Mouse (Mus musculus) embryonic facial prominence, embryonic 15.5 days (tissue): ENCODE measurements around the gene Abcf3. TPM values are rescaled to one million over a fixed set of nuclear protein-coding genes. Genes with fewer than 3 reads are reported as not detected.
A peak's percentile ranks its signal among the peaks of the same experiment; 100 is the strongest.

Experiments
- ATAC-seq: fragments of 200-750 bp; cut with Nextera tagmentation; 2 replicates; pipeline ENCODE4 v1.8.0; 2017; ENCODE audit warnings: low read depth, moderate TSS enrichment; ENCODE audit not compliant: insufficient number of reproducible peaks, low FRiP score, low TSS enrichment
- H3K27ac ChIP-seq: fragments of 300-500 bp; sonication (generic); replicated peaks from 2 replicates; pipeline ENCODE4 v1.5.1; 2015; ENCODE audit warnings: mild to moderate bottlenecking, inconsistent platforms
- H3K27me3 ChIP-seq: fragments of 300-500 bp; sonication (generic); 2 replicates; pipeline ENCODE4 v1.6.1; 2015; ENCODE audit warnings: inconsistent platforms
- H3K36me3 ChIP-seq: fragments of 300-500 bp; sonication (generic); 2 replicates; pipeline ENCODE4 v1.6.1; 2015; ENCODE audit warnings: mild to moderate bottlenecking, inconsistent platforms
- H3K4me1 ChIP-seq: fragments of 300-500 bp; sonication (generic); 2 replicates; pipeline ENCODE4 v1.6.1; 2015; ENCODE audit warnings: inconsistent platforms
- H3K4me2 ChIP-seq: fragments of 300-500 bp; sonication (generic); replicated peaks from 2 replicates; pipeline ENCODE4 v1.6.1; 2015; ENCODE audit warnings: mild to moderate bottlenecking, inconsistent platforms
- H3K4me3 ChIP-seq: fragments of 300-500 bp; sonication (generic); replicated peaks from 2 replicates; pipeline ENCODE4 v1.5.1; 2015; ENCODE audit warnings: mild to moderate bottlenecking, inconsistent platforms
- H3K9ac ChIP-seq: fragments of 300-500 bp; sonication (generic); 2 replicates; pipeline ENCODE4 v1.6.1; 2015; ENCODE audit warnings: inconsistent platforms
- H3K9me3 ChIP-seq: fragments of 300-500 bp; sonication (generic); replicated peaks from 2 replicates; pipeline ENCODE4 v1.6.1; 2016; ENCODE audit warnings: inconsistent platforms
- WGBS: fragments of 180-500 bp; shearing (Covaris S2); methylation state at CpG from one replicate; pipeline ENCODE4 v1.1.7; 2015; 5-methylcytosine and 5-hydroxymethylcytosine counted together
- microRNA counts: library from miRNA; unstranded; fragments of <30 nt; microRNA quantifications from one replicate; lab custom pipeline; 2016
- microRNA-seq: library from miRNA; unstranded; fragments of <30 nt; microRNA quantifications from one replicate; pipeline ENCODE4, GENCODE M21; 2016; ENCODE audit warnings: borderline number of aligned reads
- polyA plus RNA-seq: library from polyadenylated mRNA; unstranded; fragments of >200 nt; fragmentation: Nextera tagmentation; extraction: Ambion mirVana; gene quantifications from 2 replicates; pipeline ENCODE4 v1.2.1, GENCODE M21; 2015

Abcf3 gene
- polyA plus RNA-seq, 1 experiment from 2014 or later = 70.2 TPM

GRCm38 (mm10) chr16:20595060-20595673 lies 46.8 kb downstream of the Abcf3 start:
- Histone ChIP-seq H3K4me3 (no peak overlapping the region), H3K27me3 (peaks cover 49% of the 10 kb centered on the region), H3K9ac (no peak overlapping the region), H3K27ac (no peak overlapping the region), H3K36me3 (no peaks in the 10 kb centered on the region), H3K4me1 (peaks cover 13% of the 10 kb centered on the region), H3K9me3 (no peaks in the 10 kb centered on the region), H3K4me2 (no peak overlapping the region)
- WGBS = 83% methylated on average over 7 of the region's 7 CpGs
- ATAC-seq = no peak

- Histone ChIP-seq H3K9ac (no peak overlapping the region), H3K27ac (no peak overlapping the region), H3K36me3 (no peaks in the 10 kb centered on the region), H3K4me3 (no peak overlapping the region), H3K9me3 (no peaks in the 10 kb centered on the region), H3K4me1 (peaks cover 8% of the 10 kb centered on the region), H3K27me3 (peaks cover 43% of the 10 kb centered on the region), H3K4me2 (no peak overlapping the region)
- 83% methylated on average over 4 of the region's 4 CpGs for WGBS
- ATAC-seq = no peak
These were observed 47.4 kb downstream of the Abcf3 start for GRCm38 (mm10) chr16:20595737-20596136.

GRCm38 (mm10) chr16:20596687-20597441 lies 48.5 kb downstream of the Abcf3 start:
- ATAC-seq = no peak

GRCm38 (mm10) chr16:20600511-20600910 lies 52.1 kb downstream of the Abcf3 start:
- Histone ChIP-seq H3K4me1 (0 out of 2 replicates have a peak, but pooled peaks cover 4% of the 10 kb centered on the region), H3K27me3 (no peaks in the 10 kb centered on the region), H3K4me3 (no peak overlapping the region), H3K4me2 (no peak overlapping the region), H3K27ac (no peak overlapping the region), H3K36me3 (peaks cover 15% of the 10 kb centered on the region; the same call in 1 of the 2 replicates), H3K9ac (no peak overlapping the region), H3K9me3 (no peaks in the 10 kb centered on the region)
- 66% methylated on average over 5 of the region's 5 CpGs for WGBS
- ATAC-seq = no peak

More at GRCm38 (mm10) chr16:20596687-20597441, 48.5 kb downstream of the Abcf3 start:
- H3K4me2 ChIP-seq = no peak overlapping the region
- H3K4me1 ChIP-seq = no peaks in the 10 kb centered on the region
- no peaks in the 10 kb centered on the region for H3K36me3 ChIP-seq
- H3K9ac ChIP-seq = no peak overlapping the region
- peaks cover 32% of the 10 kb centered on the region for H3K27me3 ChIP-seq
- WGBS = 50% methylated on average over 7 of the region's 7 CpGs
- no peak overlapping the region for H3K27ac ChIP-seq
- no peak overlapping the region for H3K4me3 ChIP-seq
- H3K9me3 ChIP-seq = no peaks in the 10 kb centered on the region

GRCm38 (mm10) chr16:20604705-20605104 lies 56.3 kb downstream of the Abcf3 start:
- ATAC-seq = peak; percentile 39; the same call in 1 of the 2 replicates
- WGBS = 43% methylated on average over 9 of the region's 9 CpGs
- H3K36me3 ChIP-seq = peaks cover 38% of the 10 kb centered on the region
- H3K4me1 ChIP-seq = peaks cover 11% of the 10 kb centered on the region
- no peaks in the 10 kb centered on the region for H3K27me3 ChIP-seq
- H3K4me2 ChIP-seq = no peak overlapping the region
- no peaks in the 10 kb centered on the region for H3K9me3 ChIP-seq
- H3K9ac ChIP-seq = no peak overlapping the region
- no peak overlapping the region for H3K4me3 ChIP-seq
- no peak overlapping the region for H3K27ac ChIP-seq

- H3K9ac ChIP-seq = peak overlapping the region; percentile 80
- H3K27ac ChIP-seq = peak overlapping the region; percentile 79
- peaks cover 19% of the 10 kb centered on the region for H3K4me1 ChIP-seq
- H3K4me2 ChIP-seq = peak overlapping the region; percentile 81
- under 1% methylated on average over 28 of the region's 28 CpGs for WGBS
- peak; percentile 61; the same call in 1 of the 2 replicates for ATAC-seq
- H3K4me3 ChIP-seq = peak overlapping the region; percentile 87
- H3K36me3 ChIP-seq = peaks cover 21% of the 10 kb centered on the region
- H3K27me3 ChIP-seq = no peaks in the 10 kb centered on the region
- H3K9me3 ChIP-seq = no peaks in the 10 kb centered on the region
These were observed 62.4 kb downstream of the Abcf3 start for GRCm38 (mm10) chr16:20610501-20611356.

MicroRNAs within 50 kb of the gene (microRNA counts, 519-probe panel; counts per million panel counts)
- 2,441 counts per million, percentile 55 among the panel's probes with 10 or more counts for microRNA mmu-miR-1224 (lab: Ali Mortazavi, UCI)

Small RNAs within 50 kb of the gene (microRNA-seq; reads per million reads assigned to microRNA genes)
- 5.2 reads per million, percentile 21 among the genes with 10 or more reads in this experiment for gene Mir1224

Other genes with a start within 250 kb of the Abcf3 start
- 92.6 and 94.9 TPM in 2 replicates for gene Parl, start 246.2 kb upstream of the Abcf3 start, polyA plus RNA-seq
- 0.08 and 0.13 TPM in 2 replicates for gene Cyp2ab1, start 223.2 kb upstream of the Abcf3 start, polyA plus RNA-seq
- 67.0 and 74.1 TPM in 2 replicates for gene Abcc5, start 122.2 kb upstream of the Abcf3 start, polyA plus RNA-seq
- gene Eif2b5, start 49.8 kb upstream of the Abcf3 start, polyA plus RNA-seq = 92.9 and 95.2 TPM in 2 replicates
- 26.0 and 31.0 TPM in 2 replicates for gene Dvl3, start 31.6 kb upstream of the Abcf3 start, polyA plus RNA-seq
- gene Ap2m1, start 13.1 kb upstream of the Abcf3 start, polyA plus RNA-seq = 562 and 584 TPM in 2 replicates
- 2.4 and 4.9 TPM in 2 replicates for gene Vwa5b2, start 40.9 kb downstream of the Abcf3 start, polyA plus RNA-seq
- 29.2 and 31.3 TPM in 2 replicates for gene Eef1akmt4, start 63.0 kb downstream of the Abcf3 start, polyA plus RNA-seq
- gene Gm49333, start 63.0 kb downstream of the Abcf3 start, polyA plus RNA-seq = not detected in 2 replicates
- 36.3 and 39.4 TPM in 2 replicates for gene Alg3, start 63.2 kb downstream of the Abcf3 start, polyA plus RNA-seq
- gene Camk2n2, start 72.7 kb downstream of the Abcf3 start, polyA plus RNA-seq = 1.7 and 1.9 TPM in 2 replicates
- gene Ece2, start 81.3 kb downstream of the Abcf3 start, polyA plus RNA-seq = 7.3 and 8.2 TPM in 2 replicates
- 293 and 297 TPM in 2 replicates for gene Psmd2, start 103.1 kb downstream of the Abcf3 start, polyA plus RNA-seq
- gene Eif4g1, start 119.7 kb downstream of the Abcf3 start, polyA plus RNA-seq = 177 and 188 TPM in 2 replicates
- 14.0 and 15.3 TPM in 2 replicates for gene Fam131a, start 144.7 kb downstream of the Abcf3 start, polyA plus RNA-seq
- 90.0 and 100 TPM in 2 replicates for gene Polr2h, start 169.1 kb downstream of the Abcf3 start, polyA plus RNA-seq
- 15.6 and 16.0 TPM in 2 replicates for gene Clcn2, start 169.2 kb downstream of the Abcf3 start, polyA plus RNA-seq
- gene Chrd, start 184.6 kb downstream of the Abcf3 start, polyA plus RNA-seq = 8.5 and 10.8 TPM in 2 replicates
- gene Thpo, start 185.9 kb downstream of the Abcf3 start, polyA plus RNA-seq = 1.3 and 1.6 TPM in 2 replicates